In genomic region chr3:130962701-130963472, GRCm38 (mm10) we compare ENCODE assay signal across 13 mouse cellular contexts.
DNase-seq lines count a peak whose midpoint lies in the region; ATAC-seq lines count a peak whose summit lies in the region.
"Had no signal": no experiment of that assay in that cellular context is flagged by ENCODE, and none has a peak within 500 bp of the region (broad histone marks: within the 10 kb centered on the region; RNA-seq: fewer than 3 reads in every experiment).

No protein-coding gene starts in this region.

- no peaks in the 10 kb centered on the region for H3K36me3 ChIP-seq in hindbrain, embryonic 11.5 days (ENCODE audit: control insufficient read depth, insufficient read depth, low read length)
- H3K36me3 ChIP-seq in midbrain, embryonic 16.5 days (ENCODE audit: control insufficient read depth, insufficient read depth, low read length) = no peaks in the 10 kb centered on the region

- H3K9me3 ChIP-seq in hindbrain, embryonic 11.5 days (ENCODE audit: control insufficient read depth, low read length) = no peaks in the 10 kb centered on the region
- H3K9me3 ChIP-seq in midbrain, embryonic 16.5 days (replicated peaks; ENCODE audit: control insufficient read depth, low read length, poor library complexity, severe bottlenecking) = no peaks in the 10 kb centered on the region

- no peak overlapping the region for H3K4me3 ChIP-seq in hindbrain, embryonic 11.5 days (ENCODE audit: low read depth, low read length)
- peak overlapping the region; percentile 24 for H3K4me3 ChIP-seq in midbrain, embryonic 16.5 days (ENCODE audit: low read depth, low read length)
- H3K4me3 ChIP-seq: heart, adult 2 months had no signal

- H3K4me1 ChIP-seq in hindbrain, embryonic 11.5 days (replicated peaks; ENCODE audit: control insufficient read depth, insufficient read depth, low read length) = peaks cover 4% of the 10 kb centered on the region
- peaks cover 31% of the 10 kb centered on the region for H3K4me1 ChIP-seq in midbrain, embryonic 16.5 days (ENCODE audit: control insufficient read depth, insufficient read depth, low read length)

- H3K9ac ChIP-seq in hindbrain, embryonic 11.5 days (ENCODE audit: low read depth, low read length) = no peak overlapping the region
- peak overlapping the region; percentile 39; the same call in 1 of the 2 replicates for H3K9ac ChIP-seq in midbrain, embryonic 16.5 days (ENCODE audit: low read depth, low read length)

- peak; percentile 24 to 28 for DNase-seq in cerebellum, postnatal 25 days
- DNase-seq in cerebellum, adult 18-20 months = no peak
- peak; percentile 14 for DNase-seq in embryo, embryonic 9.5 days (ENCODE audit: extremely low spot score)
- DNase-seq in hindbrain, embryonic 11.5 days (ENCODE audit: low spot score) = peak; percentile 37
- DNase-seq in frontal cortex, postnatal 36 days (ENCODE audit: low spot score in 2 of 2) = no peak
- DNase-seq in urinary bladder, postnatal 36 days (ENCODE audit: low spot score in 2 of 2) = no peak
- no peak for DNase-seq in layer of hippocampus, postnatal 36 days
- DNase-seq: adrenal gland, postnatal 25 days; heart, adult 2 months; lung, postnatal 10 days; spleen, adult 18-20 months had no signal

- no peak overlapping the region for H3K27ac ChIP-seq in hindbrain, embryonic 11.5 days (ENCODE audit: low read depth, low read length)
- H3K27ac ChIP-seq in midbrain, embryonic 16.5 days (ENCODE audit: low read length) = peak overlapping the region; percentile 84
- H3K27ac ChIP-seq: heart, adult 2 months had no signal

- H3K27me3 ChIP-seq in hindbrain, embryonic 11.5 days (ENCODE audit: control insufficient read depth, insufficient read depth, low read length) = no peaks in the 10 kb centered on the region
- H3K27me3 ChIP-seq in midbrain, embryonic 16.5 days (ENCODE audit: control insufficient read depth, insufficient read depth, low read depth, low read length) = no peaks in the 10 kb centered on the region

- peak; percentile 53 for ATAC-seq in hindbrain, embryonic 11.5 days (ENCODE audit: low FRiP score)
- peak; percentile 71 for ATAC-seq in midbrain, embryonic 16.5 days
- ATAC-seq: intestine, postnatal 0 days had no signal

- WGBS in hindbrain, embryonic 11.5 days = 56% methylated on average over 12 of the region's 12 CpGs
- WGBS in midbrain, embryonic 16.5 days = 15% methylated on average over 12 of the region's 12 CpGs

- H3K4me2 ChIP-seq in hindbrain, embryonic 11.5 days (replicated peaks; ENCODE audit: low read depth, low read length) = peak overlapping the region; percentile 30; the same call in 1 of the 2 replicates
- peak overlapping the region; percentile 39 for H3K4me2 ChIP-seq in midbrain, embryonic 16.5 days (ENCODE audit: low read length)

Comparison
In these comparisons a context has a peak if more than half of its experiments do, and no peak if none do; other contexts are left out.
1. DNase-seq: peak in cerebellum, postnatal 25 days (2 of 2), embryo, embryonic 9.5 days (single experiment) and hindbrain, embryonic 11.5 days (single experiment); none in cerebellum, adult 18-20 months (0 of 2), frontal cortex, postnatal 36 days (0 of 2), urinary bladder, postnatal 36 days (0 of 2) and layer of hippocampus, postnatal 36 days (0 of 2).